Mouse (Mus musculus): ENCODE results near the gene Gng2. TPM values are rescaled to one million over a fixed set of nuclear protein-coding genes. Genes with fewer than 3 reads are reported as not detected.

Gene Gng2
- total RNA-seq, 2 experiments from 2014 or later: 9.7 to 14.2 TPM

- intact Hi-C loops (cut with DNase I; ENCODE audit: low total_unique reads): no loop called here
- DNase-seq: no peak
Observed at GRCm38 (mm10) chr14:19946221-19946620, 31.2 kb downstream of the Gng2 start.

- intact Hi-C loops (cut with DNase I; ENCODE audit: low total_unique reads): no loop called here
- DNase-seq: no peak
Observed at GRCm38 (mm10) chr14:19942732-19943131, 34.7 kb downstream of the Gng2 start.

GRCm38 (mm10) chr14:19942329-19942728, 35.1 kb downstream of the Gng2 start:
- intact Hi-C loops (cut with DNase I; ENCODE audit: low total_unique reads): no loop called here
- DNase-seq: no peak

GRCm38 (mm10) chr14:19940066-19940465, 37.4 kb downstream of the Gng2 start:
- no peak for DNase-seq
- intact Hi-C loops (cut with DNase I; ENCODE audit: low total_unique reads): no loop called here

- intact Hi-C loops (cut with DNase I; ENCODE audit: low total_unique reads): no loop called here
Observed at GRCm38 (mm10) chr14:19938545-19938944, 38.9 kb downstream of the Gng2 start.

GRCm38 (mm10) chr14:19935084-19935483, 42.3 kb downstream of the Gng2 start:
- intact Hi-C loops (cut with DNase I; ENCODE audit: low total_unique reads): no loop called here
- DNase-seq: no peak

More at GRCm38 (mm10) chr14:19938545-19938944, 38.9 kb downstream of the Gng2 start:
- DNase-seq: no peak

GRCm38 (mm10) chr14:19933314-19933713, 44.1 kb downstream of the Gng2 start:
- intact Hi-C loops (cut with DNase I; ENCODE audit: low total_unique reads): no loop called here
- DNase-seq: no peak

GRCm38 (mm10) chr14:19927879-19928278, 49.5 kb downstream of the Gng2 start:
- DNase-seq: no peak
- intact Hi-C loops (cut with DNase I; ENCODE audit: low total_unique reads): no loop called here

GRCm38 (mm10) chr14:19927156-19927555, 50.3 kb downstream of the Gng2 start:
- intact Hi-C loops (cut with DNase I; ENCODE audit: low total_unique reads): no loop called here
- no peak for DNase-seq

GRCm38 (mm10) chr14:19926312-19926711, 51.1 kb downstream of the Gng2 start:
- intact Hi-C loops (cut with DNase I; ENCODE audit: low total_unique reads): no loop called here
- no peak for DNase-seq

GRCm38 (mm10) chr14:19925157-19925556, 52.3 kb downstream of the Gng2 start:
- DNase-seq: no peak
- intact Hi-C loops (cut with DNase I; ENCODE audit: low total_unique reads): no loop called here

GRCm38 (mm10) chr14:19924086-19924485, 53.3 kb downstream of the Gng2 start:
- DNase-seq: no peak
- intact Hi-C loops (cut with DNase I; ENCODE audit: low total_unique reads): no loop called here

GRCm38 (mm10) chr14:19920254-19920691, 57.2 kb downstream of the Gng2 start:
- intact Hi-C loops (cut with DNase I; ENCODE audit: low total_unique reads): no loop called here
- DNase-seq: no peak

GRCm38 (mm10) chr14:19919789-19920188, 57.6 kb downstream of the Gng2 start:
- intact Hi-C loops (cut with DNase I; ENCODE audit: low total_unique reads): no loop called here
- DNase-seq: no peak

GRCm38 (mm10) chr14:19917534-19917933, 59.9 kb downstream of the Gng2 start:
- intact Hi-C loops (cut with DNase I; ENCODE audit: low total_unique reads): no loop called here

GRCm38 (mm10) chr14:19916315-19916714, 61.1 kb downstream of the Gng2 start:
- intact Hi-C loops (cut with DNase I; ENCODE audit: low total_unique reads): no loop called here

More at GRCm38 (mm10) chr14:19917534-19917933, 59.9 kb downstream of the Gng2 start:
- DNase-seq: no peak

GRCm38 (mm10) chr14:19912891-19913290, 64.5 kb downstream of the Gng2 start:
- intact Hi-C loops (cut with DNase I; ENCODE audit: low total_unique reads): no loop called here
- DNase-seq: no peak

More at GRCm38 (mm10) chr14:19916315-19916714, 61.1 kb downstream of the Gng2 start:
- no peak for DNase-seq

GRCm38 (mm10) chr14:19905615-19906014, 71.8 kb downstream of the Gng2 start:
- intact Hi-C loops (cut with DNase I; ENCODE audit: low total_unique reads): no loop called here
- peak; percentile 26 for DNase-seq

GRCm38 (mm10) chr14:19904821-19905220, 72.6 kb downstream of the Gng2 start:
- DNase-seq: no peak
- intact Hi-C loops (cut with DNase I; ENCODE audit: low total_unique reads): no loop called here

GRCm38 (mm10) chr14:19904031-19904430, 73.4 kb downstream of the Gng2 start:
- intact Hi-C loops (cut with DNase I; ENCODE audit: low total_unique reads): no loop called here

GRCm38 (mm10) chr14:19900492-19900891, 76.9 kb downstream of the Gng2 start:
- DNase-seq: no peak
- intact Hi-C loops (cut with DNase I; ENCODE audit: low total_unique reads): no loop called here

More at GRCm38 (mm10) chr14:19904031-19904430, 73.4 kb downstream of the Gng2 start:
- DNase-seq: no peak

GRCm38 (mm10) chr14:19887569-19887968, 89.9 kb downstream of the Gng2 start:
- DNase-seq: no peak
- intact Hi-C loops (cut with DNase I; ENCODE audit: low total_unique reads): no loop called here

All from gastrocnemius, postnatal 14 days (tissue).